Mouse (Mus musculus) B cell, adult 62 days (primary cell): Measurements from ENCODE around the gene Zfp663. TPM values are rescaled to one million over a fixed set of nuclear protein-coding genes. Genes with fewer than 3 reads are reported as not detected.

Experiments used
- total RNA-seq: library from RNA; stranded (reverse); gene quantifications from 4 replicates; pipeline ENCODE4 v1.2.4, GENCODE M21; 2023

Gene Zfp663
- total RNA-seq: not detected in 4 replicates

GRCm38 (mm10) chr2:165368496-165368895, at the start of gene Zfp663:
Gene Zfp663, minus strand, starts transcription at chr2:165368729.

GRCm38 (mm10) chr2:165387844-165388495, 19.4 kb upstream of the Zfp663 start, which contains the start of gene Zfp334:
Gene Zfp334, minus strand, starts transcription at chr2:165388259.

GRCm38 (mm10) chr2:165326304-165327190, 42.0 kb downstream of the Zfp663 start, which contains the start of gene Elmo2:
Gene Elmo2, minus strand, starts transcription at chr2:165326479.

Other genes with a start within 250 kb of the Zfp663 start
- not detected in 4 replicates for gene Cdh22, start 133.9 kb downstream of the Zfp663 start, total RNA-seq
- gene Slc35c2, start 80.9 kb downstream of the Zfp663 start, total RNA-seq: 58.2 to 69.5 TPM (median 66.8 TPM) in 4 replicates
- gene Elmo2, start 42.2 kb downstream of the Zfp663 start, total RNA-seq: 31.2 to 37.6 TPM (median 35.5 TPM) in 4 replicates
- 0.09 TPM in 1 of 4 replicates, not detected in the others for gene Zfp334, start 19.5 kb upstream of the Zfp663 start, total RNA-seq
- gene Ocstamp, start 31.7 kb upstream of the Zfp663 start, total RNA-seq: not detected in 4 replicates
- not detected in 4 replicates for gene Slc13a3, start 104.5 kb upstream of the Zfp663 start, total RNA-seq
- 12.5 to 18.8 TPM (median 15.6 TPM) in 4 replicates for gene Trp53rka, start 124.6 kb upstream of the Zfp663 start, total RNA-seq
- not detected in 4 replicates for gene Slc2a10, start 135.1 kb upstream of the Zfp663 start, total RNA-seq
- 0.52 to 1.3 TPM (median 0.71 TPM) in 4 replicates for gene Eya2, start 226.3 kb upstream of the Zfp663 start, total RNA-seq